ENCODE assay signal across 6 mouse cellular contexts in genomic region chrX:150800987-150801386, GRCm38 (mm10). TPM values are rescaled to one million over a fixed set of nuclear protein-coding genes. Genes with fewer than 3 reads are reported as not detected.
A peak's percentile ranks its signal among the peaks of the same experiment; 100 is the strongest.
DNase-seq lines count a peak whose midpoint lies in the region; ATAC-seq and TF ChIP-seq lines count a peak whose summit lies in the region.
"Not testable (repeated sequence)": the region's sequence is repeated elsewhere in the genome, so short reads cannot be mapped to it uniquely, and the experiment has no call there.
"Had no signal": no experiment of that assay in that cellular context is flagged by ENCODE, and none has a peak within 500 bp of the region (broad histone marks: within the 10 kb centered on the region; RNA-seq: fewer than 3 reads in every experiment).

No protein-coding gene starts in this region.

- CTCF ChIA-PET in Patski (lab: Charles Lee), result not testable (repeated sequence)

- WGBS in stomach, postnatal 0 days, result 67% methylated on average over 1 of the region's 4 CpGs

- ATAC-seq in Patski, result peak; percentile 23
- peak; percentile 56 for ATAC-seq in granulocyte monocyte progenitor cell, adult 5-6 weeks (replicated peaks; ENCODE audit: poor library complexity, severe bottlenecking)
- peak; percentile 60 to 82; a peak in 3 of 4 replicates for ATAC-seq in hematopoietic stem cell, adult 5-6 weeks (replicated peaks in 1 of 2; ENCODE audit: insufficient read depth in 1 of 2, low FRiP score in 2 of 2, low TSS enrichment in 1 of 2, low read depth in 1 of 2, poor library complexity in 2 of 2, severe bottlenecking in 2 of 2)
- ATAC-seq in megakaryocyte progenitor cell, adult 5-6 weeks (replicated peaks; ENCODE audit: poor library complexity), result peak; percentile 48; the same call in 1 of the 2 replicates
- peak; percentile 44; the same call in 1 of the 2 replicates for ATAC-seq in stomach, postnatal 0 days (ENCODE audit: low FRiP score, low TSS enrichment)

- not testable (repeated sequence) for H3K4me1 ChIP-seq in stomach, postnatal 0 days (replicated peaks; ENCODE audit: control insufficient read depth, insufficient read depth)

- H3K9ac ChIP-seq in stomach, postnatal 0 days (ENCODE audit: low read length), result not testable (repeated sequence)

- H3K9me3 ChIP-seq in stomach, postnatal 0 days (ENCODE audit: control insufficient read depth, low read length), result not testable (repeated sequence)

- POLR2A ChIA-PET in Patski (lab: Charles Lee), result not testable (repeated sequence)

- H3K4me2 ChIP-seq in stomach, postnatal 0 days (replicated peaks; ENCODE audit: low read depth), result not testable (repeated sequence)

- not testable (repeated sequence) for DNase-seq in Patski (ENCODE audit: low read depth, low spot score); stomach, postnatal 0 days (ENCODE audit: low spot score)

- not testable (repeated sequence) for H3K4me3 ChIP-seq in stomach, postnatal 0 days (ENCODE audit: low read depth, low read length)

- H3K36me3 ChIP-seq in stomach, postnatal 0 days (ENCODE audit: control insufficient read depth, insufficient read depth, low read length), result not testable (repeated sequence)

- in situ Hi-C loops in Patski (cut with MboI; ENCODE audit: low pct_unique_long_range_greater_than_20kb), result not testable (repeated sequence)

- H3K27ac ChIP-seq in stomach, postnatal 0 days (replicated peaks), result not testable (repeated sequence)

- TF ChIP-seq CTCF in Patski (IDR thresholded peaks at IDR 0.05); stomach, postnatal 0 days (IDR thresholded peaks at IDR 0.05; ENCODE audit: low read depth): not testable (repeated sequence)

- TF ChIP-seq EP300 in stomach, postnatal 0 days (optimal IDR thresholded peaks at IDR 0.05), result not testable (repeated sequence)

- peaks cover 12% of the 10 kb centered on the region for H3K27me3 ChIP-seq in Patski
- H3K27me3 ChIP-seq in stomach, postnatal 0 days (ENCODE audit: control insufficient read depth, insufficient read depth, low read length), result not testable (repeated sequence)

RNA-seq across cellular contexts. Expression of gene Maged2, which starts 13.2 kb away (rescaled TPM):
- polyA plus RNA-seq in Patski (2021), result 105 TPM
- 3.3 and 3.8 TPM in 2 replicates for total RNA-seq in granulocyte monocyte progenitor cell, adult 5-6 weeks (2014; fragmentation: Nextera tagmentation)
- total RNA-seq in granulocyte monocyte progenitor cell, adult 5-6 weeks (2017), result 7.5 and 10.7 TPM in 2 replicates
- total RNA-seq in hematopoietic stem cell, adult 5-6 weeks (2017), result 14.5 and 22.4 TPM in 2 replicates
- total RNA-seq in megakaryocyte progenitor cell, adult 5-6 weeks (2015), result 3.1 and 3.7 TPM in 2 replicates
- total RNA-seq in megakaryocyte progenitor cell, adult 5-6 weeks (2017), result 4.0 and 6.5 TPM in 2 replicates
- 202 and 206 TPM in 2 replicates for polyA plus RNA-seq in stomach, postnatal 0 days (2015; fragmentation: Nextera tagmentation; extraction: Ambion mirVana)
- total RNA-seq: MEL had no signal
